Mouse (Mus musculus) kidney, adult 2 months (tissue): ENCODE results near the gene Tbxas1.

Source experiments
- CTCF ChIP-seq: fragments of 200-500 bp; conservative IDR thresholded peaks from 2 replicates; pipeline ENCODE4 v1.5.1; 2011; ENCODE audit warnings: low read depth, mild to moderate bottlenecking, control low read depth, low read length, moderate library complexity, mixed read lengths; ENCODE audit not compliant: insufficient read depth, insufficient read length
- POLR2A ChIP-seq: fragments of 200-500 bp; IDR thresholded peaks from one replicate; pipeline ENCODE4 v1.6.1; 2011; ENCODE audit warnings: low read depth, low read length, control low read depth

DNA sequence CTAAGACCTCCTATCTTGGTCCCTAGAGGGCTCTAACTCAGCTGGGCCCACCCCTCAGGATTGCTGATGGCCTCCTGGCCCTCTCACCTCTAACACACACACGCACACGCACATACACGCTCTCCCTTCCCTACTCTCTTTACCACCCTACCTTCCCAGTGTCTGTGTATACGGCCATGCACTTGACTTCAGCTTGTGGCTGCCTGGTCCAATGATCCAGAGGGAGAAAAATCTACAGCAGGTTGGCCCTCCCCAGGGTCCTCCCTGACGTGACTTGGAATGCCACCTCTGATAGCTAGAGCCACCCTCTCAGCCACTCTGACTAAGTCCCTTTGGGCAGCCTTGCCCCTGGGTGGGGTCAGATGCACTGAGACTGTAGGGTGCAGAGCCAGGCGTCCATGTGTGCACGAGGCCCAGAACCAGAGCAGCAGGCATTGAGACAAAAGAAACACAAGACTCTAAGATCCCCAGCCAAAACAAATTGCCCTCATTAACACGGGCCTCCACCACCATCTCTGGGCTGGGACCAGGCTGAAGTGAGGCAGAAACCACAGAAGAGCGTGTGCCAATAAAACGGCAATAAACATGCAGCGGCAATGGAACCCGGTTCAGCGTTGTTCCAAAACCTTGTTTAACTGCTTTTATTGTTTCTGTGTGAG is 179.1 kb downstream of the Tbxas1 start:
- TF ChIP-seq CTCF = no peak
- no peak for TF ChIP-seq POLR2A
